Mouse (Mus musculus): ENCODE data around the gene Olfr419. TPM values are rescaled to one million over a fixed set of nuclear protein-coding genes. Genes with fewer than 3 reads are reported as not detected.

Gene Olfr419
- not detected in 2 replicates for polyA plus RNA-seq (2015; fragmentation: Nextera tagmentation; extraction: Ambion mirVana)

- H3K4me2 ChIP-seq, result no peak within 1 kb of the TSS
- H3K27me3 ChIP-seq (replicated peaks), result no peaks in the 10 kb centered on the region
- no peak within 1 kb of the TSS for H3K27ac ChIP-seq
- no peak within 1 kb of the TSS for H3K9ac ChIP-seq
- no peaks in the 10 kb centered on the region for H3K4me1 ChIP-seq
- H3K9me3 ChIP-seq, result no peaks in the 10 kb centered on the region
- ATAC-seq (replicated peaks), result no peak
- H3K4me3 ChIP-seq, result no peak within 1 kb of the TSS
- WGBS, result 85% methylated on average over 3 of the region's 3 CpGs
- no peaks in the 10 kb centered on the region for H3K36me3 ChIP-seq (replicated peaks)
Observed at GRCm38 (mm10) chr1:174251961-174252360, at the start of gene Olfr419. Olfr419 (minus strand) TSS chr1:174252061.

GRCm38 (mm10) chr1:174270643-174271042 lies 18.8 kb upstream of the Olfr419 start:
- H3K4me3 ChIP-seq, result no peak overlapping the region
- no peak overlapping the region for H3K9ac ChIP-seq
- H3K4me1 ChIP-seq, result no peaks in the 10 kb centered on the region
- ATAC-seq (replicated peaks), result no peak
- H3K4me2 ChIP-seq, result no peak overlapping the region
- 82% methylated on average over 3 of the region's 3 CpGs for WGBS
- no peaks in the 10 kb centered on the region for H3K27me3 ChIP-seq (replicated peaks)
- no peak overlapping the region for H3K27ac ChIP-seq
- H3K36me3 ChIP-seq (replicated peaks), result no peaks in the 10 kb centered on the region
- H3K9me3 ChIP-seq, result no peaks in the 10 kb centered on the region

DNA sequence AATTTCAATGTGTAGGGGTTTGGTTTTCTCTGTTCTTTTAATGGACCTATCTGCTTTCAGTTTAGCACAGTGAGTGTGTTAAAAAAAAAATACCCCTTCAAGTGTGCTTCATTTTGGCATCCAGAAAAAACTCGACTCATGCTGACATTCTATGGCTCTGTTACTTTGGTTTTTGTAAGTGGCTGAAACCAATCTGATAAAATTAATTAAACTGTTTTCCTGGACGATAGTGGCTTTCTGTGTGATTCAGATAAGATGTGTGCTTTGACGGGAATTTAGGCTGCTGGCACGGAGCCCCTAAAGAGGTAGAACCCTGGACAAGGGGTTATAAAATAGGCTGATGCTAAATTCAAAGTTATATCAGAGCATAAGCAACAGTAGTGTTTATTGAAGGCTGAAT lies 17.3 kb upstream of the Olfr419 start:
- H3K4me2 ChIP-seq, result no peak overlapping the region
- no peaks in the 10 kb centered on the region for H3K27me3 ChIP-seq (replicated peaks)
- WGBS, result 73% methylated on average over 4 of the region's 4 CpGs
- ATAC-seq (replicated peaks), result no peak
- H3K4me1 ChIP-seq, result no peaks in the 10 kb centered on the region
- no peak overlapping the region for H3K4me3 ChIP-seq
- no peak overlapping the region for H3K9ac ChIP-seq
- no peaks in the 10 kb centered on the region for H3K9me3 ChIP-seq
- H3K36me3 ChIP-seq (replicated peaks), result no peaks in the 10 kb centered on the region
- no peak overlapping the region for H3K27ac ChIP-seq

GRCm38 (mm10) chr1:174267816-174268215 lies 16.0 kb upstream of the Olfr419 start:
- H3K4me1 ChIP-seq, result no peaks in the 10 kb centered on the region
- no peaks in the 10 kb centered on the region for H3K36me3 ChIP-seq (replicated peaks)
- 79% methylated on average over 4 of the region's 4 CpGs for WGBS
- H3K27me3 ChIP-seq (replicated peaks), result no peaks in the 10 kb centered on the region
- no peak overlapping the region for H3K9ac ChIP-seq
- no peaks in the 10 kb centered on the region for H3K9me3 ChIP-seq
- H3K27ac ChIP-seq, result no peak overlapping the region
- no peak for ATAC-seq (replicated peaks)
- H3K4me2 ChIP-seq, result no peak overlapping the region
- no peak overlapping the region for H3K4me3 ChIP-seq

DNA sequence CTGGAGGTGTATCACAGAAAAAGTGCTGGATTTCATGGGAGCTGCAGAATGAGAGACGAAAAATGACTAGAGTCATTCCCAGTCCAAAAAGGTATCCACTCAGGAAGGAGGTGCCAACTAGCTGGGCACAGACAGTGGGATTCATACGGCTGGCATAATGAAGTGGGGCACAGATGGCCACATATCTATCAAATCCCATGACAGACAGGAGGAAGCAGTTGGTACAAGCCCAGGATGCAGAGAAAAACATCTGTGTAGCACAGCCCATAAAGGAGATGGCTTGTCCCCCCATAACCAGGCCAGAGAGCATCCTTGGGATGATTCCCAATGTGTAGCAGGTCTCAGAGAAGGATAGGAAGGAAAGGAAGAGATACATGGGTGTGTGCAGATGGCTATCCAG lies 1.5 kb downstream of the Olfr419 start:
- no peaks in the 10 kb centered on the region for H3K9me3 ChIP-seq
- no peaks in the 10 kb centered on the region for H3K27me3 ChIP-seq (replicated peaks)
- no peak overlapping the region for H3K4me3 ChIP-seq
- H3K27ac ChIP-seq, result no peak overlapping the region
- WGBS, result 83% methylated on average over 2 of the region's 2 CpGs
- no peak overlapping the region for H3K4me2 ChIP-seq
- no peak overlapping the region for H3K9ac ChIP-seq
- no peaks in the 10 kb centered on the region for H3K4me1 ChIP-seq
- H3K36me3 ChIP-seq (replicated peaks), result no peaks in the 10 kb centered on the region
- no peak for ATAC-seq (replicated peaks)

- Histone ChIP-seq H3K27me3 (replicated peaks) (no peaks in the 10 kb centered on the region), H3K4me3 (no peak overlapping the region), H3K27ac (no peak overlapping the region), H3K4me2 (no peak overlapping the region), H3K36me3 (replicated peaks) (no peaks in the 10 kb centered on the region), H3K9ac (no peak overlapping the region), H3K9me3 (no peaks in the 10 kb centered on the region), H3K4me1 (no peaks in the 10 kb centered on the region)
- no peak for ATAC-seq (replicated peaks)
- WGBS, result 78% methylated on average over 6 of the region's 6 CpGs
Observed at GRCm38 (mm10) chr1:174247170-174247569, 4.7 kb downstream of the Olfr419 start.

DNA sequence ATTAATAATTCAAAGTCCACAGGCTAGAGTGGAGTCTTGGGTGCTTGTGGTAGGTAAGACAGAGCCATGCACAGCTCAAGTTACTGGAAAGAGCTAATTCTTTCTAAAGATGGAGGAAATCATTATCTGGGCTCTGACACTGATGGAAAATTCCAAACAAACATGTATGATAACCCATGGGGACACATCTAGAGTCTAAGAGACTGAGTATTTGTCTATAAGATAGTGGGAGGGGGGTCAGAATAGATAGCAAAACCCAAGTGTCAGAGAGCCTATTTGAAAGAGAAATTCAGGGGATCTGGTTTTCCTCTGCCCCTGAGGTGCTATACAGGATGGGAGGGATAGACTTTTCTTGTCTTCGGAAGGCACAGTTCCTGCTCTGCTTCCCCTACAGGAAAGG lies 5.8 kb downstream of the Olfr419 start:
- Histone ChIP-seq H3K9ac (no peak overlapping the region), H3K4me3 (no peak overlapping the region), H3K9me3 (no peaks in the 10 kb centered on the region), H3K27me3 (replicated peaks) (no peaks in the 10 kb centered on the region), H3K4me2 (no peak overlapping the region), H3K36me3 (replicated peaks) (no peaks in the 10 kb centered on the region), H3K4me1 (no peaks in the 10 kb centered on the region), H3K27ac (no peak overlapping the region)
- 94% methylated on average over 1 of the region's 1 CpGs for WGBS
- no peak for ATAC-seq (replicated peaks)

- no peak overlapping the region for H3K4me3 ChIP-seq
- H3K27me3 ChIP-seq (replicated peaks), result no peaks in the 10 kb centered on the region
- H3K9me3 ChIP-seq, result no peaks in the 10 kb centered on the region
- no peaks in the 10 kb centered on the region for H3K4me1 ChIP-seq
- 80% methylated on average over 2 of the region's 2 CpGs for WGBS
- H3K27ac ChIP-seq, result no peak overlapping the region
- H3K9ac ChIP-seq, result no peak overlapping the region
- no peaks in the 10 kb centered on the region for H3K36me3 ChIP-seq (replicated peaks)
- no peak for ATAC-seq (replicated peaks)
- H3K4me2 ChIP-seq, result no peak overlapping the region
Observed at GRCm38 (mm10) chr1:174244621-174245020, 7.2 kb downstream of the Olfr419 start.

- Histone ChIP-seq H3K27me3 (replicated peaks) (no peaks in the 10 kb centered on the region), H3K9ac (no peak overlapping the region), H3K4me3 (no peak overlapping the region), H3K4me2 (no peak overlapping the region), H3K4me1 (no peaks in the 10 kb centered on the region), H3K36me3 (replicated peaks) (no peaks in the 10 kb centered on the region), H3K27ac (no peak overlapping the region), H3K9me3 (no peaks in the 10 kb centered on the region)
- ATAC-seq (replicated peaks), result no peak
- 90% methylated on average over 4 of the region's 4 CpGs for WGBS
Observed at GRCm38 (mm10) chr1:174239916-174240315, 11.9 kb downstream of the Olfr419 start.

DNA sequence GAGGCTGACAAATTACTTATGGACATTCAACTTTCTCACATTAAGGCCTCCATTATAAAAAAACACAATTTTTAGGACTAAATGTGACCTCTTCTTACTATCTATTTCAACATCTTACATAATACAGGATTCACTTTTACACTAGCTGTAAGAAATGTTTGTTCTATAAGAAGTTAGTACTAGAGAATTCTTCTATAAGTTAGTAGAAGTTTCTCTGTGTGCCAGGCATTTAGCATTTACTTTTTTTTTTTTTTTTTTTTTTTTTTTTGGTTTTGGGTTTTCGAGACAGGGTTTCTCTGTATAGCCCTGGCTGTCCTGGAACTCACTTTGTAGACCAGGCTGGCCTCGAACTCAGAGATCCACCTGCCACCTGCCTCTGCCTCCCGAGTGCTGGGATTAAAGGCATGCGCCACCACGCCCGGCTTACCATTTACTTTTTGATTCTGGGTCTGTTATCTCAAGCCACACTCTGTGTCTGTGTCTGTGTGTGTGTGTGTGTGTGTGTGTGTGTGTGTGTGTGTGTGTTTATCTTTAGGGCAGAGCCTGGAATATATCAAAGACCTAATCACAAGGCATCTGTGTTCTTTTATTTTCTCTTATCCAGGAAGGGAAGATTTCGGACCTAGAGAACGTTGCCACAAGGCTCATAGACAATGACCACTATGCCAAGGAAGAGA lies 35.2 kb downstream of the Olfr419 start:
- Histone ChIP-seq H3K36me3 (replicated peaks) (no peaks in the 10 kb centered on the region), H3K4me2 (no peak overlapping the region), H3K27ac (no peak overlapping the region), H3K4me1 (no peaks in the 10 kb centered on the region), H3K9me3 (no peaks in the 10 kb centered on the region), H3K9ac (no peak overlapping the region), H3K4me3 (no peak overlapping the region), H3K27me3 (replicated peaks) (no peaks in the 10 kb centered on the region)
- 91% methylated on average over 8 of the region's 8 CpGs for WGBS
- ATAC-seq (replicated peaks), result no peak

DNA sequence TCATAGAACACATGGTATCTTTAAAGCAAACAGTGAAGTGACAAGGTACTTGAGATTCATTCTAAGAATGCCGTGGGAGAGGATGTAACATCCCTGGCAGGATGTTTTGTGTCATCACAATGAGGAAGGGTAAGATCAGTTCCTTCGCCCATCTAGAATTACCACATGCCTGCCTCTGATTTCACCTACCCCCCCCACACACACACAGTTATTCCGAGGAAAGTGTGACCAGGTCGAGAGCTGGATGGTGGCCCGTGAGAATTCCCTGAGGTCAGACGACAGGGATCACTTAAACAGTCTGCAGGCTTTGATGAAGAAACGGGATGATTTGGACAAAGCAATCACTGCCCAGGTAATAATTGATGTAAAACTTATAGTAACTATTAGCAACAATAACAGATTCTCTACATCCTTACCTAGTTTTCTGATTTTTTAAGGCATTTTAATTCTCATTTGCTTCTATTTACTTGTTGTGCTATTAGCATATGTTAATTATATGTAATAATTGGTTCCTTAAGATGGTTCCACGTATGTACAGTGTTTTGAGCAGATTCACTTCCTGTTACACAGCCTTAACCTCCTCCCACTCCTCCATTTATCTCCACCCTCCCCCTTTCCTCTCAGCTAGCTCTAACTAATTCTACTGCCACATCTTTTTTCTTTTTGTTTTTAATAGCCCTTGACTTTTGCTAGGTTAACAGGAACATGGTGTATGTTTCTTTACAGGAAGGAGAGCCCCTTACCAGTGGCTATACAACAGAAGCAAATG lies 36.4 kb downstream of the Olfr419 start:
- Histone ChIP-seq H3K36me3 (replicated peaks) (no peaks in the 10 kb centered on the region), H3K4me2 (no peak overlapping the region), H3K4me1 (no peaks in the 10 kb centered on the region), H3K4me3 (no peak overlapping the region), H3K9me3 (no peaks in the 10 kb centered on the region), H3K9ac (no peak overlapping the region), H3K27ac (no peak overlapping the region), H3K27me3 (replicated peaks) (no peaks in the 10 kb centered on the region)
- WGBS, result 84% methylated on average over 8 of the region's 8 CpGs
- no peak for ATAC-seq (replicated peaks)

GRCm38 (mm10) chr1:174212286-174212685 lies 39.6 kb downstream of the Olfr419 start:
- Histone ChIP-seq H3K27ac (no peak overlapping the region), H3K4me1 (no peaks in the 10 kb centered on the region), H3K36me3 (replicated peaks) (no peaks in the 10 kb centered on the region), H3K9ac (no peak overlapping the region), H3K4me2 (no peak overlapping the region), H3K9me3 (no peaks in the 10 kb centered on the region), H3K27me3 (replicated peaks) (no peaks in the 10 kb centered on the region), H3K4me3 (no peak overlapping the region)
- no peak for ATAC-seq (replicated peaks)
- WGBS, result 93% methylated on average over 5 of the region's 5 CpGs

DNA sequence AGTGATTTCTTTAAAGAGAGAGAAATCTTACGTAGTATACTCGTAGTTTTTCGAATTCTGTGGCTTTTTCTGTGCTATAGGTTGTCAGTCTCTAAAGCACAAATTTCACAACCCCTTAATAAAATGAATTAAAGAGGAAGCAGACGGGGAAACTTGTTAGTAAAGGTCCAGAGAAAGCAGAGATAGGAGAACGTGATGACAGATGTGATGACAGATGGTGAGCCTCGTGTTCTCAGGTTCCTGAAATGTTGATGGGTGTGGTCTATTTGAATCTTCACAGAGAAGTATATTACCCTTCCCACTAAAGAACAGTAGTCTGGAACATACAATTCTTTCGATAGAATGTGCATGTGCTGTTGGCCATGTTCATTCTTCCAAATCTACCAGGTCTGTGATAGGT lies 47.2 kb downstream of the Olfr419 start:
- Histone ChIP-seq H3K4me3 (no peak overlapping the region), H3K9ac (no peak overlapping the region), H3K4me2 (no peak overlapping the region), H3K27ac (no peak overlapping the region), H3K36me3 (replicated peaks) (no peaks in the 10 kb centered on the region), H3K4me1 (no peaks in the 10 kb centered on the region), H3K27me3 (replicated peaks) (no peaks in the 10 kb centered on the region), H3K9me3 (no peaks in the 10 kb centered on the region)
- 83% methylated on average over 7 of the region's 7 CpGs for WGBS
- ATAC-seq (replicated peaks), result no peak
